Mouse (Mus musculus): ENCODE results near the gene Srsy. TPM values are rescaled to one million over a fixed set of nuclear protein-coding genes. Genes with fewer than 3 reads are reported as not detected.

Srsy gene
- polyA plus RNA-seq (2015; fragmentation: Illumina TruSeq; extraction: RNeasy Lipid Tissue Mini Kit (QIAGEN cat#74804); ENCODE audit: low read depth, low replicate concordance): not detected

DNA sequence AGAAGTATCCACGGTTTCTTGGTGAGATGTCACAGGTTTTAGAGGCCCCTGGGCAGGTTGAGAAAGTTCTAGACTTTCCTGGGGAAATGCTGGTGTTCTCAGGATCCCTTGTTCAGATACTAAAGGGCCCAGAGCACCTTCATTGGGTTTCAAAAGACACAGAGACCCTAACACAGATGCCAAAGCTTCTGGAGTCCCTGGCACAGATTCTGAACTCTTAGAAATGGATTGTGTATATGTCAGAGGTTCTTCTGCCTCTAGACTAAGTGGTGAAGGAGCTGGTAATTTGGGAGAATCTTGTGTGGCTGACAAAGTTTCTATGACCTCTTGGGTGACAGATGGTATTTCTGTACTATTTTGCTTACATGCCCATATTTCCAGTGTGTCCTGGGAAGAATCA is at the start of gene Srsy:
Srsy (minus strand) TSS at position 101 of the 400 bp plus-strand sequence.

Other genes starting within 250 kb of the Srsy start
- gene Gm21904, start 91.1 kb downstream of the Srsy start, polyA plus RNA-seq (2015; fragmentation: Illumina TruSeq; extraction: RNeasy Lipid Tissue Mini Kit (QIAGEN cat#74804); ENCODE audit: low read depth, low replicate concordance): not detected
- gene Gm20772, start 62.6 kb downstream of the Srsy start, polyA plus RNA-seq (2015; fragmentation: Illumina TruSeq; extraction: RNeasy Lipid Tissue Mini Kit (QIAGEN cat#74804); ENCODE audit: low read depth, low replicate concordance): not detected
- gene Gm20831, start 62.6 kb downstream of the Srsy start, polyA plus RNA-seq (2015; fragmentation: Illumina TruSeq; extraction: RNeasy Lipid Tissue Mini Kit (QIAGEN cat#74804); ENCODE audit: low read depth, low replicate concordance): not detected
- gene Gm21764, start 124.5 kb upstream of the Srsy start, polyA plus RNA-seq (2015; fragmentation: Illumina TruSeq; extraction: RNeasy Lipid Tissue Mini Kit (QIAGEN cat#74804); ENCODE audit: low read depth, low replicate concordance): not detected
- not detected for gene Ssty1, start 151.8 kb upstream of the Srsy start, polyA plus RNA-seq (2015; fragmentation: Illumina TruSeq; extraction: RNeasy Lipid Tissue Mini Kit (QIAGEN cat#74804); ENCODE audit: low read depth, low replicate concordance)

All from brain, adult 10 weeks (tissue).